Mouse (Mus musculus): ENCODE data around the gene Calm2.

Calm2 gene

GRCm38 (mm10) chr17:87459750-87460668 is 13.3 kb upstream of the Calm2 start:
- in situ Hi-C loops (cut with MboI, MseI) = loop anchor here in 1 of 2 experiments (10.0 kb wide), 1 partner anchor 115 kb away; no protein-coding TSS in a partner anchor

- in situ Hi-C loops (cut with MboI, MseI) = no loop called here
These were observed 12.4 kb upstream of the Calm2 start for GRCm38 (mm10) chr17:87458911-87459749.

GRCm38 (mm10) chr17:87457961-87458360 is 11.2 kb upstream of the Calm2 start:
- in situ Hi-C loops (cut with MboI, MseI) = no loop called here

- in situ Hi-C loops (cut with MboI, MseI) = loop anchor here in 1 of 2 experiments (5.0 kb wide), 1 partner anchor 83 kb away; no protein-coding TSS in a partner anchor
These were observed 7.4 kb upstream of the Calm2 start for GRCm38 (mm10) chr17:87454121-87454520.

GRCm38 (mm10) chr17:87453336-87453735 is 6.6 kb upstream of the Calm2 start:
- in situ Hi-C loops (cut with MboI, MseI) = loop anchor here in 1 of 2 experiments (5.0 kb wide), 1 partner anchor 84 kb away; no protein-coding TSS in a partner anchor

GRCm38 (mm10) chr17:87448881-87449280 is 2.1 kb upstream of the Calm2 start:
- in situ Hi-C loops (cut with MboI, MseI) = no loop called here

GRCm38 (mm10) chr17:87448339-87448738 is 1.6 kb upstream of the Calm2 start:
- in situ Hi-C loops (cut with MboI, MseI) = no loop called here

- in situ Hi-C loops (cut with MboI, MseI) = no loop called here
These were observed 971 bp upstream of the Calm2 start for GRCm38 (mm10) chr17:87447612-87448200.

- in situ Hi-C loops (cut with MboI, MseI) = no loop called here
These were observed 593 bp downstream of the Calm2 start for GRCm38 (mm10) chr17:87445917-87446766.

GRCm38 (mm10) chr17:87445337-87445916 is 1.3 kb downstream of the Calm2 start:
- in situ Hi-C loops (cut with MboI, MseI) = no loop called here

GRCm38 (mm10) chr17:87444763-87445162 is 2.0 kb downstream of the Calm2 start:
- in situ Hi-C loops (cut with MboI, MseI) = no loop called here

- in situ Hi-C loops (cut with MboI, MseI) = no loop called here
These were observed 5.2 kb downstream of the Calm2 start for GRCm38 (mm10) chr17:87441537-87441936.

- in situ Hi-C loops (cut with MboI, MseI) = no loop called here
These were observed 7.3 kb downstream of the Calm2 start for GRCm38 (mm10) chr17:87439441-87439840.

- in situ Hi-C loops (cut with MboI, MseI) = no loop called here
These were observed 12.8 kb downstream of the Calm2 start for GRCm38 (mm10) chr17:87433929-87434328.

GRCm38 (mm10) chr17:87432743-87433142 is 14.0 kb downstream of the Calm2 start:
- in situ Hi-C loops (cut with MboI, MseI) = no loop called here

- in situ Hi-C loops (cut with MboI, MseI) = no loop called here
These were observed 14.4 kb downstream of the Calm2 start for GRCm38 (mm10) chr17:87432314-87432713.

GRCm38 (mm10) chr17:87429431-87429830 is 17.3 kb downstream of the Calm2 start:
- in situ Hi-C loops (cut with MboI, MseI) = no loop called here

- in situ Hi-C loops (cut with MboI, MseI) = no loop called here
These were observed 19.2 kb downstream of the Calm2 start, which contains the start of gene Stpg4 for GRCm38 (mm10) chr17:87427511-87427910. TSS of gene Stpg4 (minus strand) at chr17:87427741.

- in situ Hi-C loops (cut with MboI, MseI) = no loop called here
These were observed 28.7 kb downstream of the Calm2 start for GRCm38 (mm10) chr17:87418082-87418481.

- in situ Hi-C loops (cut with MboI, MseI) = no loop called here
These were observed 40.1 kb downstream of the Calm2 start for GRCm38 (mm10) chr17:87406646-87407045.
